Mouse (Mus musculus): ENCODE measurements at regions not wholly inside any gene's neighbourhood (a gene's known extent, or its start where the extent isn't known, plus 50 kb on each side); places are given as distances from the start of the nearest gene placed in this dataset.

DNA sequence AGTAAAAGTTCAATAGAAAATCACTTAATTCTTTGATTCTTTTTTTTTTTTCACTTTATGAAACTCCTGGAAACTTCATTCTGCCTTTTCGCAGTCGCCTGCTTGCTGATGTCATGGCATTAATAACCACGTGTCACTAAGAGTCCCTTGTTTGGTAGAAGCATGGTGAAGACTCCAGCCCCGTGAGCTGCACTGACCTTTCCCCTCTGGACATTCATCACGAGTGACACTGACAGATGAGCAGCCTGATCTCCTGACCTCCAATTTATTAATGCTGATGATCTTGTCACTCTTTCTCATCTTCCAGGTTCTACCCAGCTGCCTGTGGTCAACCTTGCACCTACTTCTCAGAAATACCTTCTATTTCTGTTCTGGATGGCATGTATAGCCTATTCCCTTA lies 867.1 kb upstream of the Slit2 start:
- no peak overlapping the region for H3K4me3 ChIP-seq
- no peak overlapping the region for H3K27ac ChIP-seq (replicated peaks)
- H3K9me3 ChIP-seq (replicated peaks): no peaks in the 10 kb centered on the region
- DNase-seq (ENCODE audit: low spot score): no peak
- no peaks in the 10 kb centered on the region for H3K4me1 ChIP-seq
- no peaks in the 10 kb centered on the region for H3K27me3 ChIP-seq (ENCODE audit: low read depth, poor library complexity, severe bottlenecking)
- 65% methylated on average over 5 of the region's 5 CpGs for WGBS
- no peaks in the 10 kb centered on the region for H3K36me3 ChIP-seq

DNA sequence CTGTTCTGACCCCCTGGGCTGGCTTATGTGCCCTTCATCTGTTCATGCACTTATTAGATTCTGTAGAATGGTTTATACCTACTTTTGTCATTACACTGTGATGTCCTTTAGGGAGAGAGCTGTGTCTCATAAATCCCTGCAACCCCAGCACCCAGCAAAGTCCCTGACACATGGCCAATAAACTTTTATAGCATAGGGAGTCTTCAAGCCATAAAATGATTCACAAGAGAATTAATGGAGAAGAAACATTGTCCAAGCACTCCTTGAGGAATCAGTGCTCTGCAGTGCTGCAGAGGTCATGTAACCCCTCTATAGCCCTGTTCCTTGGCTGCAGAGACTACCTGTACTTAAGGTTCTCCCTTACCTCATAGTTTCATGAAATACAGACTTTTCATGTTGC lies 887.2 kb upstream of the Slit2 start:
- no peaks in the 10 kb centered on the region for H3K4me1 ChIP-seq
- no peak for DNase-seq (ENCODE audit: low spot score)
- H3K4me3 ChIP-seq: no peak overlapping the region
- H3K27me3 ChIP-seq (ENCODE audit: low read depth, poor library complexity, severe bottlenecking): no peaks in the 10 kb centered on the region
- no peaks in the 10 kb centered on the region for H3K9me3 ChIP-seq (replicated peaks)
- H3K36me3 ChIP-seq: no peaks in the 10 kb centered on the region
- H3K27ac ChIP-seq (replicated peaks): no peak overlapping the region

DNA sequence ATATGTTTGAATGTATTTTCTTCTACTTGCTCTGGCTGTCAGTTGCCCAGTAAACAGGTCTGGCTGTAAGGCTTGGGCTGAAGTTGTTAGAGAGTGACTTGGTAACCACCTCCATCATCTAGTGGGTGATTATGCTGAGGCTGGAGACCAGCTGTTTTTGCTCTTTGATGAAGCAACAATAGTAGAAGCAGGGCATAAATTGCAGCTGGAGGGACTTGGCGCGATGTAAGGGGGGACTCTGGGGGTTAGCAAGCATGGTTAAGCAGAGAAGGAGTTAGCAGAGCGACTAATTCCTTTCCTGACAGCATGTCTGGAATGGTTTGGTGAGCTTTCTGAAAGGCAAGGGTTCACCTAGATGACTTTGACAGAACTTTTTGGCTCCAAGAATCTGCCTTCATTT lies 930.0 kb upstream of the Slit2 start:
- peaks cover 15% of the 10 kb centered on the region for H3K4me1 ChIP-seq
- no peaks in the 10 kb centered on the region for H3K9me3 ChIP-seq (replicated peaks)
- no peak overlapping the region for H3K27ac ChIP-seq (replicated peaks)
- DNase-seq (ENCODE audit: low spot score): peak; percentile 33
- no peak overlapping the region for H3K4me3 ChIP-seq
- no peaks in the 10 kb centered on the region for H3K27me3 ChIP-seq (ENCODE audit: low read depth, poor library complexity, severe bottlenecking)
- H3K36me3 ChIP-seq: no peaks in the 10 kb centered on the region
- WGBS: 24% methylated on average over 3 of the region's 3 CpGs

DNA sequence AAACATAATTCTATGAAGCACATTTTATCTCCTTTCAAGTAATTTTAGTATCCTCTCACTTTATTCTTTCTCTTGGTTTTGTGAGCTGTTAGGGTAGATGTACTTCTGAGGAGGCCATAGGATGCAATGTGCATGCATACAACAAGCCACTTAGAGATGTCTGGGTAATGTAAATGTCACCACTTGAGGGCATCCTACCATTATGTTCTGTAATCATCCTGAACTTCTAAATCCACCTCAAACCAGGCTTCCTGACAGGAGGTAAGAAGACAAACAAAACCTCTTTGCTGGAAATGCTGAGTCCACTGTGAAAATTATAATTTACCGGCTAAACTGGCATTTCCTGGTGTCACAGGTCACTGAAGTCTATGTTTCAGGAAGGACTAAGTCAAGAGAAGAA lies 946.2 kb upstream of the Slit2 start:
- H3K27ac ChIP-seq (replicated peaks): no peak overlapping the region
- no peaks in the 10 kb centered on the region for H3K4me1 ChIP-seq
- DNase-seq (ENCODE audit: low spot score): no peak
- H3K27me3 ChIP-seq (ENCODE audit: low read depth, poor library complexity, severe bottlenecking): no peaks in the 10 kb centered on the region
- WGBS: 58% methylated on average over 1 of the region's 1 CpGs
- H3K4me3 ChIP-seq: no peak overlapping the region
- H3K36me3 ChIP-seq: no peaks in the 10 kb centered on the region
- no peaks in the 10 kb centered on the region for H3K9me3 ChIP-seq (replicated peaks)

DNA sequence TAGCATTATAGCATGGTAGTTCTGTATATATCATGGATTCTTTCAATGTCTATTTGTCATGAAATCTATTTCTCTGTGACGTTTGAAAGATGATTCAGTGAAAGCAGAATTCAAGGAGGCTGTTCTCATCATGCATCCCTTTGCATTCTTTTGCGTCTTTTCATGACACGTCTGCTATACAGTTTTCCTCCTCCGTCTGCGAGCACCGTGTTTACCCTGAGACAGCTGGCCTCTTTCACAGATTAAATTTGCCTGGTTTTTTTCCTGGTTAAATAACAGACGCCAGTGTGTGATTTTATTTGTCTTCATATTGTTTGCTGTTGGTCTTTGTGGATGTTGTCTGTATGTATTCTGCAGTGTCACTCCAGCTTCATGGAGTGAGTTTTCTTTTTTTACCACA lies 948.9 kb upstream of the Slit2 start:
- H3K36me3 ChIP-seq: no peaks in the 10 kb centered on the region
- no peak overlapping the region for H3K27ac ChIP-seq (replicated peaks)
- H3K4me3 ChIP-seq: no peak overlapping the region
- H3K27me3 ChIP-seq (ENCODE audit: low read depth, poor library complexity, severe bottlenecking): no peaks in the 10 kb centered on the region
- no peaks in the 10 kb centered on the region for H3K4me1 ChIP-seq
- 78% methylated on average over 7 of the region's 7 CpGs for WGBS
- DNase-seq (ENCODE audit: low spot score): no peak
- H3K9me3 ChIP-seq (replicated peaks): no peaks in the 10 kb centered on the region

DNA sequence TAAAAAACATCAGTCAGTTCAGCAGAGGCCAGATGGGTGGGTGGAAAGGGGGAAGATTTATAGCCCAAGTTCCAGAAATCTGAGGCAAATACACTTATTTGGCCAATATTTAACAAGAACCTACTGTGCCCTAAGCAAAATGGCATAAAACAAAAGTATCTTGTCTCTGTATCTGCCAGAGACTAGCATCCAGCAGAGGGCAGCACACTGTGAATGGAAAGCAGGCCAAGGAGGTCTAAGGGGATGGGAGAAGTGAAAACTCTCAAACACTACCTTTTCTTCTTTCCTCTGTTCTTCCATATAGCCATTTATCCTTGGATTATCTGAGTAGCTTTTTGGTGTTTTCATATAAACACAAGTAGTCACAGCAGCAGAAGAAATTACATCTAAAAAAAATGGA lies 968.6 kb upstream of the Slit2 start:
- H3K4me3 ChIP-seq: no peak overlapping the region
- no peak overlapping the region for H3K27ac ChIP-seq (replicated peaks)
- no peaks in the 10 kb centered on the region for H3K27me3 ChIP-seq (ENCODE audit: low read depth, poor library complexity, severe bottlenecking)
- peak; percentile 40 for DNase-seq (ENCODE audit: low spot score)
- H3K36me3 ChIP-seq: no peaks in the 10 kb centered on the region
- H3K9me3 ChIP-seq (replicated peaks): no peaks in the 10 kb centered on the region
- no peaks in the 10 kb centered on the region for H3K4me1 ChIP-seq

DNA sequence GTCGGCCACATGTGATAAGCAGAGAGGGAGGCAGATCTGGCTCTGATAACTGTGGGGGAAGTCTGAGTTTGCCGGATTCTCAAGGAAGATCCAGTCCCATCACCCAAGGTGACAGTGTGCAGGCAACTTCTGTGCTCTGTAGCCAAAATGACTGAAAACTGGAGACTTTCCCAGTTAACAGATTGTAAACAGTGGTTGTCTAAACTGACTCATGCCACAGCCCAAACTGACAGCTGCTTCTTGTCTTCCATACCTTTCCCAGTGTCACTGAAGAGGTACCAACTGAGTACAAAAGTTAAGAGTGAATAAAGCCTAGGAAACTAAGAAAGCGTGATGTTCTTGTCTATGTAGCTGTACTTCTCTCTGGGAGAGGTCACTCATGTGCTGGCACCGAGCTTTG lies 990.4 kb upstream of the Slit2 start:
- H3K27ac ChIP-seq (replicated peaks): no peak overlapping the region
- H3K4me3 ChIP-seq: no peak overlapping the region
- no peak for DNase-seq (ENCODE audit: low spot score)
- no peaks in the 10 kb centered on the region for H3K4me1 ChIP-seq
- H3K36me3 ChIP-seq: no peaks in the 10 kb centered on the region
- 81% methylated on average over 4 of the region's 4 CpGs for WGBS
- H3K27me3 ChIP-seq (ENCODE audit: low read depth, poor library complexity, severe bottlenecking): no peaks in the 10 kb centered on the region
- no peaks in the 10 kb centered on the region for H3K9me3 ChIP-seq (replicated peaks)

DNA sequence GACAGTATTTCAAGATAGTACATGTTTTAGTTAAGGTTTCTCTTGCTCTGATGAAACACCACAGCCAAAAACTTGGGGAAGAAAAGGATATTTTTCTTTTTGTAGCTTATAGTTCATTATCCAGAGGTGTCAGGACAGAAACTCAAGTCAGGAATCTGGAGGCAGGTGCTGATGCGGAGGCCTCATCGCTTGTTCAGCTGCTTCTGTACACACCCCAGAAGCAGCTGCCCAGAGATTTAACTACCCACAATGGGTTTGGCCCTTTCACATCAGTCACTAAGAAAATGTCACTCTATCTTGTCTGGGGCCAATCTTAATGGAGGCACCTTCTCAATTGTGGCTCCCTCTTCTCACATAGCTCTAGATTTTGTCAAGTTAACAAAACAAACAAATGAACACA lies 996.4 kb upstream of the Slit2 start:
- DNase-seq (ENCODE audit: low spot score): no peak
- Histone ChIP-seq H3K9me3 (replicated peaks) (no peaks in the 10 kb centered on the region), H3K4me3 (no peak overlapping the region), H3K4me1 (no peaks in the 10 kb centered on the region), H3K36me3 (no peaks in the 10 kb centered on the region), H3K27me3 (ENCODE audit: low read depth, poor library complexity, severe bottlenecking) (no peaks in the 10 kb centered on the region), H3K27ac (replicated peaks) (no peak overlapping the region)
- WGBS: 87% methylated on average over 2 of the region's 2 CpGs

DNA sequence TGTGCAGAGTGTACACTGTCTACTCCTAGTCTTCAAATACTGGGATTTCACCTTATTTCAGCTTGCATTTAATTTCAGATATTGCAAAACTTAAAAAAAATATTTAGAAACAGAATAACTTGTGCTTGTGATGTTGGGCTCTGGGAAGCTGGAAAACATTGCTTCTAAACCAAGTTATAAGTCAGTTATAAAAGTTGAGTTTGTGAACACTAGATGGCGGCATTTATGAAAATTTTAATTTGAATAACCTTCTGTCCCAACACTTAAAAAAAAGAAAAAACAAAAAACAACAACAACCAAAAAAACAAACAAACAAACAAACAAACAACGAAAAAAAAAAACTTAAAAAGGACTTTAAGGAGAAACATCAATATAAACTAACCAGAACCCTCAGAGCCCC lies 1002.6 kb upstream of the Slit2 start:
- no peak for DNase-seq (ENCODE audit: low spot score)
- Histone ChIP-seq H3K27ac (replicated peaks) (no peak overlapping the region), H3K9me3 (replicated peaks) (no peaks in the 10 kb centered on the region), H3K4me1 (no peaks in the 10 kb centered on the region), H3K4me3 (no peak overlapping the region), H3K27me3 (ENCODE audit: low read depth, poor library complexity, severe bottlenecking) (no peaks in the 10 kb centered on the region), H3K36me3 (no peaks in the 10 kb centered on the region)
- 83% methylated on average over 2 of the region's 2 CpGs for WGBS

DNA sequence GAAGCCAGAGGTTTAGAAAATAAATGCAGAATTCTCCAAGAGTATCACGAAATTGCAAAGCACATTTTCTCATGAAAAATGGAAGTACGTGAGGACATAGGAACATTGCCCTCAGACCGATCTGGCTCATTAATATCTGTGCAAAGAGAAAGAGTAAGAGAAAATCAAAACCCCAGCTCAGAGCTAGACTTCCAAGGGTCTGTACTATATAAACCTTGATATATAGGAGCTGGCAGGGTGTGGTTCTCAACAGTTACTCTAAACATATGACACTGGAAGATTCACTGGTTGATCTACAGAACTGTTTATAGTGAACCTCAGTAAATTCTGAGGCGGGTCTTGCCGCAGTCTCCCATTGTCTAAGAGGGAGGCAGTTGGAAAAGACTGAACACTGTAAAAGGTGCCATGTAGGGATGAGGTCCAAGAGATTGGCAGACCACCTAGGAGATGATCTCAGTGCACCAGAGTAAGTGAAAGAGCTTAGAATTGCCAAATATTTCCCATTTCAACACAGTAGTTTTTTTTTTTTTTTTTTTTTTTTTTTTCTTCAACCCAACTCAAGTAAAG lies 1014.0 kb upstream of the Slit2 start:
- no peak for DNase-seq (ENCODE audit: low spot score)
- Histone ChIP-seq H3K27me3 (ENCODE audit: low read depth, poor library complexity, severe bottlenecking) (no peaks in the 10 kb centered on the region), H3K36me3 (no peaks in the 10 kb centered on the region), H3K27ac (replicated peaks) (no peak overlapping the region), H3K9me3 (replicated peaks) (no peaks in the 10 kb centered on the region), H3K4me1 (no peaks in the 10 kb centered on the region), H3K4me3 (no peak overlapping the region)
- WGBS: 90% methylated on average over 5 of the region's 5 CpGs

DNA sequence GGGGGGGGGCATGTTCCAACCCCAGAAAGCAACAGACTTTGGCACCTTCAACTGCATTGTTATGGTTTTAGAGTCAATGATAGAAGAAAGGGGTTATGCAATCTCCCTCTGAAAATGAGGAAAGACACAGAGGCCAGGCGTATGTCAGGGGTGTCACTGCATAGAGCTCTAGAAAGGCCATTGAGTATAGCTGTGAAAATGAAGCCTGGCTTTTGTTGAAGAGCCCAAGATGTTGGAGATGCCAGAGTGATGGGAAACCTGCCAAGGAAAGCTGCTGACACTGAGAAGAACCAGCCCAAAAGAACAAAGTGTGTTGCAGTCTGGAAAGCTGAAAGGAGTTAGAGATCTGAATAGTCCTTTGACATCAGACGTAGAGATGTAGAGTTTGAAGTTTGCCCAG lies 1022.2 kb upstream of the Slit2 start:
- DNase-seq (ENCODE audit: low spot score): no peak
- Histone ChIP-seq H3K36me3 (no peaks in the 10 kb centered on the region), H3K9me3 (replicated peaks) (no peaks in the 10 kb centered on the region), H3K27ac (replicated peaks) (no peak overlapping the region), H3K4me3 (no peak overlapping the region), H3K4me1 (no peaks in the 10 kb centered on the region), H3K27me3 (ENCODE audit: low read depth, poor library complexity, severe bottlenecking) (no peaks in the 10 kb centered on the region)
- 76% methylated on average over 2 of the region's 2 CpGs for WGBS

DNA sequence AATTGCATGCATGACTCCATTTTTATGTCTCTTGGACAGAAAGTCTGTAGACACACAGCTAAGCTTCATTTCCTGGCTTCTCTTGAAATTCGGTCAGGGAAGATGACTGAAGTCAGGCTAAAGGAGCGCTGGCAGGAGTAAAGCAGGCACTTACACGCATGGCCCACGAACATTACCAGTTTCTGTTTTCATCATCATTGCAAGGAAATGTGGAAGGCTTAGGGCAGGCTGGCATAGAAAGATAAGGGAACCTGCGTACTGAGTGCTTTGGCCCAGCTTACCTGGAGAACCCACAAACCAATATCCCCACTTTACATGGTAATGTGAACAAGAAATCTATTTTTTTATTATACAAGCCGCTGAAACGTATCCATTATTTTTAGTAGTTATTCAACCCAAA lies 1056.6 kb upstream of the Slit2 start:
- no peaks in the 10 kb centered on the region for H3K27me3 ChIP-seq (ENCODE audit: low read depth, poor library complexity, severe bottlenecking)
- no peaks in the 10 kb centered on the region for H3K4me1 ChIP-seq
- no peak overlapping the region for H3K4me3 ChIP-seq
- no peak overlapping the region for H3K27ac ChIP-seq (replicated peaks)
- no peaks in the 10 kb centered on the region for H3K36me3 ChIP-seq
- WGBS: 94% methylated on average over 7 of the region's 7 CpGs
- H3K9me3 ChIP-seq (replicated peaks): no peaks in the 10 kb centered on the region
- DNase-seq (ENCODE audit: low spot score): no peak

DNA sequence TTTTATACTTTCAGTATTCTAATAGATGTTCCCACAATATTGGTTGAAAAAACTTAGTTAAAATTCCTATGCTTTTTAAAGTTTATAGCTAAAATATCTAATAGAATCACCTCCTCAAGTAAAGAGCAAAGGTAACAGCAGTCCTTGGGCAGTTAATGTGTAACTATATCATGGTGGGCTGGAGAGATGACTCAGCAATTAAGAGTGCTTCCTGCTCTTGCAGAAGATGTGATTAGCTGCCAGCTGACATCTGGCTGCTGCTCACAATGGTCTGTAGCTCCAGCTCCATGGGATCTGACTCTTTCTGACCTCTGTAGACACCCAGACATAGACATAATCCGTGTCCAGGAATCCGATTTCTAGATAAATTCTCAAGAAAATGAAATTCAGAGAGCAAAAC lies 1044.5 kb upstream of the Lcorl start:
- 84% methylated on average over 2 of the region's 2 CpGs for WGBS
- Histone ChIP-seq H3K27me3 (ENCODE audit: low read depth, poor library complexity, severe bottlenecking) (no peaks in the 10 kb centered on the region), H3K27ac (replicated peaks) (no peak overlapping the region), H3K9me3 (replicated peaks) (no peaks in the 10 kb centered on the region), H3K4me1 (no peaks in the 10 kb centered on the region), H3K36me3 (no peaks in the 10 kb centered on the region), H3K4me3 (no peak overlapping the region)
- DNase-seq (ENCODE audit: low spot score): no peak

DNA sequence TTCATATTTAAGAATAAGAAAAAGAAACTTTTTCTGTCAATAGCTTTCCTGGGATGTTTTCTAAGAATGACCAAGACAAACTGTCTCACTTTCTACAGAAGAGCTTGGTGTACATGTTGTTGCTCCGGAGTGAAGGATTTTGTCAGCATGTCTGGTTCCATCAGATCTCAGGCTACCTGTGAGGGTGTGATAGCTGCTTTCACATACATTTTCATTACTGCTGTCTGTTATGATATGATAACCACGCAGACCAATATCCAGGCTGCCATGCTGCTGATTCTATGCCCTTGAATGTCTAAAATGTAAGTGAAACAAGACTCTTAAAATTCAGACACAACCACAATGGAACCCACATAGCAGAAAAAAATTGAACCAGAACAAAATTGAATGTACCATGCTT lies 1036.6 kb upstream of the Lcorl start:
- Histone ChIP-seq H3K9me3 (replicated peaks) (no peaks in the 10 kb centered on the region), H3K27ac (replicated peaks) (no peak overlapping the region), H3K27me3 (ENCODE audit: low read depth, poor library complexity, severe bottlenecking) (no peaks in the 10 kb centered on the region), H3K4me1 (no peaks in the 10 kb centered on the region), H3K36me3 (no peaks in the 10 kb centered on the region), H3K4me3 (no peak overlapping the region)
- no peak for DNase-seq (ENCODE audit: low spot score)
- 82% methylated on average over 2 of the region's 2 CpGs for WGBS
